Mouse (Mus musculus) 416B (cell line): Measurements from ENCODE around the gene Fcgr4.

Source experiments
- DNase-seq: peaks from one replicate; pipeline ENCODE4 v3.0.0; 2011; ENCODE audit warnings: low read depth

Gene Fcgr4

GRCm38 (mm10) chr1:171011733-171012132 is 7.0 kb upstream of the Fcgr4 start:
- DNase-seq: no peak

- DNase-seq: peak; percentile 57
These were observed 1.9 kb upstream of the Fcgr4 start for GRCm38 (mm10) chr1:171016676-171017356.

GRCm38 (mm10) chr1:171017468-171018158 is 1.1 kb upstream of the Fcgr4 start:
- peak; percentile 79 for DNase-seq

GRCm38 (mm10) chr1:171019311-171019950 is 711 bp downstream of the Fcgr4 start:
- DNase-seq: peak; percentile 77

GRCm38 (mm10) chr1:171031752-171032151 is 13.0 kb downstream of the Fcgr4 start:
- DNase-seq: no peak

GRCm38 (mm10) chr1:171032691-171033090 is 14.0 kb downstream of the Fcgr4 start:
- no peak for DNase-seq

GRCm38 (mm10) chr1:171033196-171033595 is 14.5 kb downstream of the Fcgr4 start:
- no peak for DNase-seq

- DNase-seq: peak; percentile 85
These were observed 15.0 kb downstream of the Fcgr4 start for GRCm38 (mm10) chr1:171033756-171034155.

- DNase-seq: no peak
These were observed 15.5 kb downstream of the Fcgr4 start for GRCm38 (mm10) chr1:171034201-171034600.

GRCm38 (mm10) chr1:171035611-171036010 is 16.9 kb downstream of the Fcgr4 start:
- DNase-seq: no peak

- peak; percentile 92 for DNase-seq
These were observed 18.0 kb downstream of the Fcgr4 start for GRCm38 (mm10) chr1:171036550-171037324.

- peak; percentile 94 for DNase-seq
These were observed 19.4 kb downstream of the Fcgr4 start for GRCm38 (mm10) chr1:171037861-171038721.

GRCm38 (mm10) chr1:171039135-171039534 is 20.4 kb downstream of the Fcgr4 start:
- no peak for DNase-seq

- no peak for DNase-seq
These were observed 21.2 kb downstream of the Fcgr4 start for GRCm38 (mm10) chr1:171039880-171040279.

- DNase-seq: peak; percentile 36
These were observed 25.0 kb downstream of the Fcgr4 start for GRCm38 (mm10) chr1:171043594-171044153.

- DNase-seq: peak; percentile 91
These were observed 25.8 kb downstream of the Fcgr4 start for GRCm38 (mm10) chr1:171044365-171045078.

- DNase-seq: no peak
These were observed 26.4 kb downstream of the Fcgr4 start for GRCm38 (mm10) chr1:171045079-171045465.

GRCm38 (mm10) chr1:171046501-171046900 is 27.8 kb downstream of the Fcgr4 start:
- peak; percentile 70 for DNase-seq

GRCm38 (mm10) chr1:171049263-171049662 is 30.5 kb downstream of the Fcgr4 start:
- DNase-seq: no peak

- peak; percentile 74 for DNase-seq
These were observed 32.1 kb downstream of the Fcgr4 start for GRCm38 (mm10) chr1:171050774-171051173.
